Mouse (Mus musculus) brain, adult 2 months (tissue): ENCODE measurements around the gene Zfp334.

Experiments
- DNase-seq: peaks from one replicate; pipeline ENCODE4 v3.0.0; 2011; ENCODE audit warnings: low read depth, low spot score

Zfp334 gene

DNA sequence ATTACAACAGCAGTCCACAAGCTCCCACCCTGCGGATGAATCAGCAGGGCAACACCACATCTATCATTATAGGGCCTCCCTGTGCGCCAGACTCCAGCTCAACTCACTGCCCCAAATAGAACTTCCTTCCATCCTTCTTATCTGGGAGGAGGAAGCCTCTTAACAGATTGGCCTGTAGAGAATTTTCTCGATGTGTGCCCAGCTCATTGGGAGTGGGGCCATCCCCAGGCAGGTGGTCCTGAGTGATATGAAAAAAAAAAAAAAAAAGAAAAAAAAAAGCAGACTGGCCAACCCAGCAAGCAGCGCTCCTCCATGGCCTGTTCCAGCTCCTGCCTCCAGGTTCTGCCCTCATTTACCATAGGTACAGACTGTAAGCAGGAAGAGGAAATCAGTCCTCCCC lies 12.1 kb downstream of the Zfp334 start:
- no peak for DNase-seq

DNA sequence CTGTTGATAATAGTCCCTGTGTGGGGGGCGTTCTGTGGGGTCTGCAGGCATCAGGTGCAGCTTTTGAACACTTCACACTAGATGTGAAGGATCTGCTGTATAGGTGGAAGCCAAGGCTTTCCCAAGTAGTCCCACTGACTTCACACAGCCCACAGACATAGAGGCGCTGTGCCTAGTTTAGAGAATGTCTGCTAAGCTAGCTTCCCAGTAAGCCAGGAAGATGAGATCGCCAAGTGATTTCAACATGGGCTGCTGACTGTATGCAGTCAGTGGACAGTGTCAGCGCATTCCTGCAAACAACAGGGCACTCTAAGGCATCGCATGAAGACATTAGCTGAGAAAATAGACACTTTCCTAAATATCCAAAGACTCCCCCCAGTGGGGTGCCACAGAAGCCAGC lies 12.6 kb downstream of the Zfp334 start:
- DNase-seq: peak; percentile 46

DNA sequence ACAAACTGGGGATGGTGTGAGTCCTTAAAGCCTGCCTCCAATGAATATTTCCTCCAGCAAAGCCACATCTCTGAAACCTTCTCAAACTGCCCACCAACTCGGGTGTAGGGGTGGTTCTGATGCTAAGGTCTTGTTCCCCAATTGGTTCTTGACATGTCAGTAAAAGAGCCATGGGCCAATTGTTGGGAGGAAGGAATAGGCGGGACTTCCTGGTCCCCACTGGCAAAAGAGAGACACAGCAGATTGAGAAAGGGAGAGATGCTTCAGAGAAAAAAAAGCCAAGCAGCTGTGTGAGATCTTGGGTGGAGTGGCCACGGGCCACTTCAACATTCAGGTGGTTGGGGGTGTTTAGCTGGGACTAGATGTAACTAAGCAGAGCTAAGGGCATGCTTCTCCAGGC lies 17.0 kb downstream of the Zfp334 start:
- peak; percentile 39 for DNase-seq

DNA sequence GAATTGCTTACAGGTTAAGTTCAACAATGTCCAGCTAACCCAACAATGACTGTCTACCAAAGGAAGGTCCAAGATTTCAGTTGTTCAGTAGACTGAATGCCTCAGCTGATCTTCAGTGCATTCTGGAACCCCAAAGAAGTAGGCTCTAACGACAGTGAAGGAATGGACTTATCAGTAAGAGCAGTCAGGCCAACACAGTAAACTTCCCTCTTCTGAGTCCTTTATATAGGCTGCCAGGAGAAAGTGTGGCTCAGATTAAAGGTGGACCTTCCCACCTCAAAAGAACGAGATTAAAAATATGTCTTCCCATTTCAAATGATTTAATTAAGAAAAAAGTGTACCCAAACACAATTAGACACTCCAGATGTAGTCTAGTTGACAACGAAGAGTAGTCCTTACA lies 17.7 kb downstream of the Zfp334 start:
- DNase-seq: no peak

DNA sequence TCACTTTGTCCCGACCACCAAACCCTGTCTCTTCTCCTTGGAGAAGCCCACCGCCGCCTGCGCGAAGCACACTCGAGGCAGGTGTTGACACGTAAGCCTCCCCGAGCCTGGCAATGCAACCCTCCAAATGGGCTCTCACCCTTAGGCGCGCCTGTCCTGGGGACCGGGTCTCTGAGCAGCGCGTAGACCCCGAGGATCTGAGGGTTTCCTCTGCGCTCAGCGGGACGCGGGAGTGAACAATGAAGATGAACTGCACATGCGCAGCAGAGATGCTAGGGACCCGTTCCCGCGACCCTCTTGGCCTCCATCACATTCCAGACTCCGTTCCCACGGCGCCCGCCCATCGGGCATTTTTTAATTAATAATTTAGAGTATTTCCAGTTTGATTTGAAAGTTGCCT lies 19.6 kb downstream of the Zfp334 start, which contains the start of gene Zfp663:
Gene Zfp663, minus strand, starts transcription at position 234 of the 400 bp plus-strand sequence.
- no peak for DNase-seq

DNA sequence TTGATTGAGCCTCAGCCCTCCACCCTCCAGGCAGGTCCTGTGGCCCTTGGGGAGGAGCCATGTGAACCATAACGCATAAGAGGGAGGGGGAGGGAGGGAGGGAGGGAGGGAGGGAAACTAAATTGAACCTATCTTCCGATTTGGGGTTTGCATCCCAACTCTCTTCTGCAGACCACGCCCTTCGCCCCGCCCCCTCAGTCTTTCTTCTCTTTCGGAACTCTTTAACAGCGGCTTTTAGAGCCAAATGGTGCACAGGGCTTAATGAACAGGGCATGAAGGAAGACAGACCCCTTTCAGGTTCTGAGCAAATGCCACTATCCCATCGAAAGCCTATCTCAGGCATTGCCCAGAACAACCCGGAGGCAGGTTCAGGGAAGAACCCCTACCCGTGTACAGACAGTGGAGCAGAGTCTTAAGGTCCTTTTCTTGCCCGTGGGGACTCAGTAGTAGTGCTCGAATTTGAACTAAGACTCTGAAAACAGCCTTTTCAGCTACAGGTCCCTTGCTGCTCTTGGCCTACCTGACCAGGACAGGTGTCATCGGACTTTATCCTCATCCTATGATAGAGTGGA lies 20.1 kb downstream of the Zfp334 start:
- DNase-seq: no peak

DNA sequence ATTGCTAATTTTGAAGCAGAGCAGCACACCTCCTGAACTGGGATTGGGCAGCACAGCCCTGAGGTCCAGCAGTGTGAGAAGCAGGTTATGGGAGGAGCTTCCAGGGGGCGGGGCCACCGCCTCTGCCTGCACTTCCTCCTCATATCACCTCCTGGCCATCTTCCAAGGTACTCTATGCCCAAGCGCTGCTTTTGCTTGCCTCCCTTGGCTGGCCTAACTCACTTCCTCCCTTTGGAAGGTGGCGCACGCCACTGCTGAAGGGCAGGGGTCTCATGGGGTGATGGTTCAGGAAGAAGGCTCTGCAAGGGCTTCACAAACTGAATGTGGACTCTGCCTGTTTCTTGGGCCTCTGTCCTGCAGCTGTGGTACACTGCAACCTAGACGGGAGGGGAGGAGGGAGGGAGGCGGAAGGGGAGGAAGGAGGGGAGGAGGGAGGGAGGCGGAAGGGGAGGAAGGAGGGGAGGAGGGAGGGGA lies 21.0 kb downstream of the Zfp334 start:
- no peak for DNase-seq

DNA sequence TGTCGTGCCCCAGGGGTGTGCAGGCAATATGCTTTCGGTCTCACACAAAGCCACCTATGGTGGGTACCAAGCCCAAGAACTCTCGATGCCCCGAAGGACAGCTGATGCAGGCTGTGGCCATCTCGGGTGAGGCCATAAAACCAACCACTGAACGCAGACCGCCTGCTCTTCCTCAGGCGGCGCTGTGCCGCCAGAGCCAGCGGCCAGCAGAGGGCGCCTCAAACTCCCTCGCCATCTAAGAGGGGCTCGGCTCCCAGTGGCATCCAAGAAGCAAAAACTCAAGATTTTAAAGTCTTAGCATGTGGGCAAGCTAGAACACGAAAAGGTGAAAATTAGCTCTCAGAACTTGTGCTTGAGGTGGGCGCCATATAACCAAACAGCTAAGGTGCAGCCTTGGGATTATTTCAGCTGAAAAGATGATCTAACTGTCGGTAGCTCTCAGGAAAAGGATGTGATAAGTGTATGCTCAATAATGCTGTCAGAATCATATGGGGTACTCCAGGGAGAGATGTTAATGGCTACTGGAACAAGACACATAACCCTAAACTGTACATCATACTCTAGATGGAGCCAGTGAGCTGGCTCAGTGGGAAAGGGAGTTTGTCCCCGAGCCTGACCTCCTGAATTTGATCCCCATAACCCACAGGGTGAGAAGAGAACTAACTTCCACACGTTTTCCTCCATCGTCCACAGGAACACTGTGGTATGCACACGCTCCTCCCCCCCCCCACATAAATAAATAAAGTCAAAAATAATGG lies 23.5 kb downstream of the Zfp334 start:
- peak; percentile 77 for DNase-seq

DNA sequence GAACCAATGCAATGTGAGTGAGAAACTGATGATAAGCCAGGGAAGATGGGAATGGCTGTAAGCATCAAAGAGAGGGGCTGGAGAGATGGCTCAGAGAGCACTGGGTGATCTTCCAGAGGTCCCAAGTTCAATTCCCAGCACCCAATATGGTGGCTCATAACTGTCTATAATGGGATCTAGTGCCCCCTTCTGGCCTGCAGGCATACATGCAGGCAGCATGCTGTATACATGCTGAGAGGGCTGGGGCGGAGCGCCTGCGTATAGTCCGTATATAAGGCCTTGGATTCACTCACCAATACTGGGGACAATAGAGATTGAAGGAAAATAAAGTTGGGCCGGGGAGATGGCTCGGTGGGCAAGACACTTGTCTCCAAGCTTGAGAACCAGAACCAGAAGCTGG lies 24.8 kb downstream of the Zfp334 start:
- DNase-seq: no peak

DNA sequence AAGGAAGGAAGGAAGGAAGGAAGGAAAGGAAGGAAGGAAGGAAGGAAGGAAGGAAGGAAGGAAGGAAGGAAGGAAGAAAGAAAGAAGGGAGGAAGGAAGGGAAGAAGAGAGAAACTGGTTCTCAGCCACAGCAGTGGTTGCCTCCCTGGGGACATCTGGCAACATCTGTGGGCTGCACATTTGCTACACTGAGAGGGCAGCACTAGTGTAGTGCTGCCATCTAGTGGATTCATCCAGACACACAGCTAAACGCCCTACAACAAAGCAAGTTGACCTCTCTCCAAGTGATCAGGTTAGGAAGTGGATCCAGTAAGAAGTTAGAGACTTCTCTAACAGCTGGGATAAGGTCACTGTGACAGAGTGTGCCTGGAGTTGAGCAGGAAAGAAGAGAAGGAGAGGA lies 27.2 kb downstream of the Zfp334 start:
- DNase-seq: peak; percentile 82

DNA sequence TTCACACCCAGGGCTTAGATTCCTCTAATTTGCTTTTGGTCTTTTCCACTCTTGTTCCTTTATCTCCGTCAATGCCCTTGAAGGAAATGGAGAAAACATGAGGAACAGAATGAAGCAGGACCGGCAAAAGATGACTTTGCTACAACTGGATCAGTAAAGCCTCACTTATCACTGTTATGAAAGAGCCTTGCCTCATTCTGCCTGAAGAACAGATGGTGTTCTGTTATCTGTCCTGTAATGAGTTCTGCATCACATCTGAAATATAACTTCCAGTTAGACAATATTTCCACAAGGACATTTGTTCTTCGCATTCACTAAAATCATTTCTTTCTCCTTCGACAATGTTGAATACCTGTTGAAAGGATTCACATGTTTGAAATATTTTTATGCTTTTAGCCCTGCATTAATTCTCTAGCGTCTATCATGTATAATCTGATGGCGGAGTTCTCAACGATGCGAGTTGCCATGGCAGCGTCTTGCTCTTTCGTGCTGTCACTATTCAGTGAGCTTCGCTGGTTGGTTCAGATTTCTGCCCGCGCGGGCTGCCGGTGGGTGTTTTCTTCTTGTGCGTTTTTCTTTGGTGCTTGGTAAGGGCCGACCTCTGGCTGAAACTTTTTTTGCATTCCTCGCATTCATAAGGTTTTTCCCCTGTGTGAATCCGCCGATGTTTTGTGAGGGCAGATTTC lies 36.1 kb downstream of the Zfp334 start:
- DNase-seq: peak; percentile 65

DNA sequence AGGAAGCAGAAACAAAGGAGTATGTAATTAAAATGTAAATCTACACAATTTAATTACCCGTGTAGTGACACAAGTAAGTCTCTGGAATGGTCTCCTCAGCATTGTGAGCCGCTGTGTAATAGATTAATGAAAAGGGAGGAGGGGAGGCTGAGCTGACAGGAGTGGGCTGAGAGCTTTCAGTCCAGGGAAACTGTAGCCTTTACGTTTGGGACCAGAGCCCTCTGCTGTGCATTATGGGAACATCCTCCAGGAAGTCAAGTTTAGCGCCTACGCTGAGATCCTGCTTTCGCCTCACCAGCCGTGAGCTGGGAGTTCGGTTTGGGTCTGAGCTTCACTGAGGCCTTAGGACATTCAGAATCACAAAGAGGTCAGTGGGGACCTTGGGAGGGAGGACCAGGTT lies 38.6 kb downstream of the Zfp334 start:
- DNase-seq: peak; percentile 80

DNA sequence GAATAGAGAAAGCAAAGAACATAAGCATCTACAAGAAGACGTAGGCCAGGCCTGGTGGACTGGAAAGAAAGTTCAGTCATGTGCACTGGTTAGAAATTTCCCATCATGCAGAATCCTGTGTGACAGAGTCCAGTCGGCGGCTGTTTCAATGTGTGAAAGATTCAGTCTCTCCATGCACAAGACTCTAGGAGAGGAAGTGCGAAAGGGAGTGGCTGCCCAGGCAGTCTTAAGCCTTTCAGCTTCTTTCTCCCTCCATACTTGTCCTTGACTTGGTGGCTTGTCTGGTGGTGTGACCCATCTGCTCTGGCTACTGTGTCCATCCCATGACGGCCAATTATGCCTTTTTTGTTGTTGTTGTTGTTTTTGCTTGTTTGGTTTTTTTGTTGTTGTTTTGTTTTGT lies 41.9 kb downstream of the Zfp334 start:
- no peak for DNase-seq

DNA sequence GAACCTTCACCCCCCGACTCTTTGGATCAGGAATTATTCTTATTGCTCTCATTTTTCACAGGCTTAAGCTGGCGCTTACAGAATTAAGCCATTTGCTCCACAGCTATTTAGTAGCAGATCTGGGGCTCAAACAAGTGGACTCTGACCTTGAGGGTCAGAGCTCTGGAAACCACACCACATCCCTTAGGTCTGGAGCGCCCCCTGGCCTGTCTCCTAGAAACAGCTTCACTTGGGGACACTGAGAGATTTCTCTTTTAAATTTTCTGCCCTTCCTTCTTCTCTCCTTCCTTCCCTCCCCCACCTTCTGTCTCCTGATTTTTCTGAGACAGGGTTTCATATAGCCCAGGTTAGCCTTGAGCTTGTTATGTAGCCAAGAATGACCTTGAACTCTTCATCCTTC lies 50.9 kb downstream of the Zfp334 start:
- peak; percentile 69 for DNase-seq

DNA sequence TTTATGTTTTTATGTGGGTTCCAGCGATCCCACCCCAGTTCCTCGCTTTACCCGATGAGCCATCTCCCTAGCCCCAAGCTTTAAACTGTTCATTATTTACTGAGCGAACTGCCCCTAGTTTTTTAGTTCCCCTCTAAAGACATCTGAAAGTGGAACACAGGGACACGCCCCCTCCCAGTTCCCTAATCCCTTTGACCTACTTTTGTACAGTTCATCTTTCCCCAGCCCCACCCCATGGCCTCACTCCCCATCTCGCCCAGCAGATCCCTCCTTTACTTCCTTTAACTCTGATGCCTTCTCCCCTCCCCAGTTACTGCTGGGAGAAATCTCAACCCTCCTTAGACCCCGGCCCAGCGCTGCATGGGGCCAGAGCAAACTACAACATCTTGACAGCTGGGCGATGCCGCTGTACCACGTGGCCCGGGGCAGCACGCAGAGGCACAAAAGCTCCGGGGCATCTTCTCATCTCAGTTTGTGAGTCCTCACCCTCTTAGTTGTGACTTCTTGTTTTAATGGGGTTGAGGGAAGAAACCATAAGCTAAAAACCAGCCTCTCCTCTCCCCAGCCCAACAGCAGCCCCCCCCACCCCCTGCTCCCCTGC lies 55.3 kb downstream of the Zfp334 start:
- DNase-seq: no peak

DNA sequence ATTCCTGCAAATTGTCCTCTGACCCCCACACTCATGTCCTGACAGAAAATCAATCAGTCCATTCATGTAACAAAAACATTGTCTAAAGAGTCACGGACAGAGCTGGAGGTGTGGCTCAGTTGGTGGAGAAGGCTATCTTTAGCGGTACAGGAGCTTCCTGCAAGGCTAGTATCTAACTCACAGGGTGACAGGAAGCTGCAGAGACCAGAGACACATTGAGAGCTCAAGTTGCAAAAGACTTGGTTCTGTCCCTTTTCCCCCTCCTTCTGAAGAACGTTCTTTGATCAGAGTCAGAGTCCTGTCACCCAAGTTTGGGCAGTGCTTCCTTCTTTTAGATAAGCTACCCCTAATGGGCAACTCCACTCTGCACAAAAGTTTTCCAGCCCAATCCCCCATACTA lies 58.4 kb downstream of the Zfp334 start:
- DNase-seq: no peak

DNA sequence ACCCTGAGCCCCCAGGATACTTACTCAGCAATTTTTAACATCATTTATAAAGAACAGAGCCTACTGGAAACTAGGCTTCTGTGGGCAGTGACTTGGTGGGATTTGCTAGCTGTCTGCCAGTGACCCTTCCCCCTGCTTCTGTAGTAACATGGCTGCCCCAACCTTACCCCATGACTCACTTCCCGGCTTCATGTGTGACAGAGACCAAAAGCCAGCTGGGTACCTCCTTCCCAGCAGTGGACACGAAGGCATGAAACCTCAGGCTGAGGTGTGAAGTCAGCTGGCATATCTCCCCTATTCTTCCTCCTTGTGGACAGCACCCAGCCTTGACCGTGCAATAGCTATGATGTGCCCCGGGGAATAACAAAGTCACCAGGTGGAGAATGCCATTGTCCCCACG lies 59.3 kb downstream of the Zfp334 start:
- DNase-seq: no peak

DNA sequence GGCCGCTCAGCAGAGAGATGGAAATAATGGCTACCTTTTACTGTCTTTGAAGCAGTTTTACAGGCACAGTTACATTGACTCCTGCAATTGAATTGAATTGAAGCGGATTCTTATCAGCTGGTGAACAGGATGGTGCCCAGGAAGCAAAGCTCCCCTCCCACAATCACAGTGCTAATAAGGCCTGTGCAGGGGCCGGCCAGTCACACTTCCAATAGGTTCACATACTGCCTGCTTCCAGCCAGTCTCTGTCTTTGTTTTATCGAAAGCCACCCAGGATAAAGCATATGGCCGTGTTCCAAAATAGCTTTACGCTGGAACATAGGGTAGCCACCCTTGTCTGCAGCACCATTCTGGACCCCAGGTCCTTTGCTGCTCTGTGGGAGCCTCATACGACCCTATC lies 60.7 kb downstream of the Zfp334 start:
- no peak for DNase-seq

DNA sequence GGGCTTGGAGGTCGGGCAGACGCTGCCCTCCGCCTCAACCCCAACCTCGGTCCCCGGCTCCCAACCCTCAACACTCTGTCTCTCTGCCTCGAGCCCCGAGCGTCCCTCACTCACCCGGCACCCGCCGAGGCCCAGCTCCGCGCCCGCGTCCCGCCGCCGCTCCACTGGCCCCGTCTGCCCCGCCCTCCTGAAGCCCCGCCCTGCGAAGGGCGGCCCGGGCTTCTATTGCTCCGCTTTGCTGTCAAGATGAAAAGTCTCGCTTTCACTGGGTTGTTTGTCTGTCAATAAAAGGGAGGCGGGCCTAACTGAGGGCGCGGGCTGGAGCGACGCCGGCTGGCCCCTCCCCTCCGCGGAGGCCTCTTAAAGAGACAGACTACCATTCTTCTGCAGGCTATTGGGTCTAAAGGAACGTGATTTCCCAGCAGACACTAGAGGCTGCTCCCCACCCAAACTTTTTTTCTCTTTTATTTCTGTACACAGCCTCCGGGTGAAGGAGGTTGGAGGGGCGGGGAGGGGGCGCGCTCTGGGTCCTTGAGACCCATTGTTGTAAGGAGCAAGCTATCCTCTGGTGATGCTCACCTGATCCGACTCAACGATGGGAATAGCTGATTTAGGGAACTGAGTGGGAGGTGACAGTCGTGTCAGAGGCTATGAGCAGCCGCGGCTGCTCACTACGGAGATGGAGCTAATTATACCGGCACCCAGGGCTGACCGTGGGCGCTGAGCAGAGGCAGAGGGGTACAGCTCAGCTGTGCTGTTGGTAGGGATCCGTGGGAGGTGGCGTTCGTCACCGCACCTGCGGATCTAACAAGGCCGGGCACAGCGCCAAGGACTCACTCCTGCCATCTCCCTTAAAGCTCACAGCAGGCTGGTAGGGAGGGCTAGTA lies 61.5 kb downstream of the Zfp334 start, which contains the start of gene Elmo2:
Gene Elmo2, minus strand, starts transcription at position 176 of the 887 bp plus-strand sequence.
- DNase-seq: peak; percentile 99

DNA sequence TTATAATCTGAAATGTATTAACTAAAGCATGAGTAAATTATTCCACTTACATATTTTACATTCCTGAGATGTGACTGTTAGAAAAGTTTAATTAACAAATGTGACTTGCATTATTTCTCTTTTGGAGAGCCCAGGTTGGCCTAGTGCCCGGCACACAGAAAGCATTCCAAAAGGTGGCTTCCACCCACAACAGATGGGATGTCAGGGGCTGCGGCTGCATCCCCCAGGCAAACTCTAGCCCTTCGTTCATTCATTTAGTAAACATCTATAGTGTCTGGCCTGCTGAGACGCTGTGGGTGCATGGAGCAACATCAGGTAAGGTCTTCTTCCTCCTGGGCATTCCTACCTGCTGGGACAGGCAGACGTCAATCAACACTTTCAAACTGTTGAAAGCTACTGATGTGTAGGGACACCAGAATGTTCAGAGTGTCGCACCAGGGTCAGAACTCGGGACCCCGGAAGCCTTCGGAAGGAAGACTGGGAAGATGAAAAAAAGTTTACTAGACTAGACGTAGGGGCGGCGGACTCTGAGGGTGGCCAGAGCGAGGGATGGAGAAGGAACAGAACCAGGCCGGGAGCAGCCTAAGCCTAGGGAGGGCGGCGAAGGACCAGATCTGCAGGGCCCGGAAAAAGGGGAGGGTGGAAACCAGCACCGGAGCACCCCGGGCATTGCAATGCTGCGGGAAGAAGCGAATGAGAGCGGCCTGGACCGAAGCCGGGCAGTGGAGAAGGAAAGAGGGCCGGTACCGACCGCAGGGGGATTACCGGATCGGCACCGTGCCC lies 62.3 kb downstream of the Zfp334 start:
- DNase-seq: no peak
